Mouse (Mus musculus) cerebellum, postnatal 36 days (tissue): ENCODE measurements around the gene Slc38a9.

Experiments used
- DNase-seq, 2 experiments: peaks; one replicate each; pipeline ENCODE4 v3.0.0; 2021 to 2022; ENCODE audit warnings: mixed read lengths in 2 of 2

Gene Slc38a9

GRCm38 (mm10) chr13:112747808-112748430, 87.4 kb downstream of the Slc38a9 start:
- DNase-seq = no peak

- no peak for DNase-seq
Measured at GRCm38 (mm10) chr13:112748808-112749510, 88.4 kb downstream of the Slc38a9 start.

- DNase-seq = no peak
Measured at GRCm38 (mm10) chr13:112749881-112750280, 89.3 kb downstream of the Slc38a9 start.

- DNase-seq = no peak
Measured at GRCm38 (mm10) chr13:112751454-112752308, 91.1 kb downstream of the Slc38a9 start.

GRCm38 (mm10) chr13:112752309-112752975, 91.9 kb downstream of the Slc38a9 start:
- DNase-seq = no peak

GRCm38 (mm10) chr13:112753522-112753921, 93.0 kb downstream of the Slc38a9 start:
- DNase-seq = no peak

GRCm38 (mm10) chr13:112754871-112755270, 94.3 kb downstream of the Slc38a9 start:
- no peak for DNase-seq

GRCm38 (mm10) chr13:112755507-112756010, 95.0 kb downstream of the Slc38a9 start:
- DNase-seq = peak in 1 of 2 experiments; percentile 8

GRCm38 (mm10) chr13:112757395-112757794, 96.8 kb downstream of the Slc38a9 start:
- DNase-seq = no peak

GRCm38 (mm10) chr13:112758546-112759090, 98.1 kb downstream of the Slc38a9 start:
- no peak for DNase-seq

GRCm38 (mm10) chr13:112759364-112759763, 98.8 kb downstream of the Slc38a9 start:
- no peak for DNase-seq

- DNase-seq = no peak
Measured at GRCm38 (mm10) chr13:112759777-112760537, 99.4 kb downstream of the Slc38a9 start.

- DNase-seq = no peak
Measured at GRCm38 (mm10) chr13:112760538-112760881, 100.0 kb downstream of the Slc38a9 start.

- no peak for DNase-seq
Measured at GRCm38 (mm10) chr13:112761787-112762186, 101.2 kb downstream of the Slc38a9 start.

GRCm38 (mm10) chr13:112762548-112762947, 102.0 kb downstream of the Slc38a9 start:
- DNase-seq = no peak

- DNase-seq = no peak
Measured at GRCm38 (mm10) chr13:112763531-112764091, 103.1 kb downstream of the Slc38a9 start.

- DNase-seq = no peak
Measured at GRCm38 (mm10) chr13:112764556-112764955, 104.0 kb downstream of the Slc38a9 start.

- no peak for DNase-seq
Measured at GRCm38 (mm10) chr13:112765654-112766053, 105.1 kb downstream of the Slc38a9 start.

GRCm38 (mm10) chr13:112770528-112771328, 110.2 kb downstream of the Slc38a9 start:
- DNase-seq = no peak

- no peak for DNase-seq
Measured at GRCm38 (mm10) chr13:112771447-112772208, 111.1 kb downstream of the Slc38a9 start.
